Mouse (Mus musculus) layer of hippocampus, adult 11-12 months (tissue): ENCODE results near the gene Sdha.

Experiments used
- DNase-seq: peaks from one replicate; pipeline ENCODE4 v3.0.0; 2022; ENCODE audit warnings: low spot score

The Sdha gene

GRCm38 (mm10) chr13:74349566-74350434 is at the start of gene Sdha, which contains the start of gene Ccdc127:
Gene Sdha (minus strand): TSS chr13:74350280.
Gene Ccdc127 (plus strand): TSS chr13:74350309.
- peak; percentile 96 for DNase-seq

GRCm38 (mm10) chr13:74399298-74399839 is 49.3 kb upstream of the Sdha start, which contains the start of gene Ftl1-ps1:
Gene Ftl1-ps1 (plus strand): TSS chr13:74399694.
- no peak for DNase-seq

- no peak for DNase-seq
These were observed 41.1 kb upstream of the Sdha start for GRCm38 (mm10) chr13:74391156-74391555.

GRCm38 (mm10) chr13:74390371-74390990 is 40.4 kb upstream of the Sdha start, which contains the start of gene Zfp72:
Gene Zfp72 (minus strand): TSS chr13:74390836.
- peak; percentile 78 for DNase-seq

- DNase-seq: no peak
These were observed 39.6 kb upstream of the Sdha start for GRCm38 (mm10) chr13:74389730-74390129.

GRCm38 (mm10) chr13:74382289-74382688 is 32.2 kb upstream of the Sdha start:
- no peak for DNase-seq

GRCm38 (mm10) chr13:74381533-74382276 is 31.6 kb upstream of the Sdha start:
- no peak for DNase-seq

GRCm38 (mm10) chr13:74363859-74364235 is 13.8 kb upstream of the Sdha start, which contains the start of gene Lrrc14b:
Gene Lrrc14b (minus strand): TSS chr13:74364005.
- DNase-seq: no peak

GRCm38 (mm10) chr13:74363176-74363858 is 13.2 kb upstream of the Sdha start:
- DNase-seq: no peak

GRCm38 (mm10) chr13:74362218-74362617 is 12.1 kb upstream of the Sdha start:
- no peak for DNase-seq

- no peak for DNase-seq
These were observed 6.4 kb upstream of the Sdha start for GRCm38 (mm10) chr13:74356491-74356890.

GRCm38 (mm10) chr13:74350435-74350906 is 391 bp upstream of the Sdha start:
- no peak for DNase-seq

- DNase-seq: peak; percentile 29
These were observed 9.0 kb downstream of the Sdha start for GRCm38 (mm10) chr13:74341036-74341435.

GRCm38 (mm10) chr13:74329321-74329720 is 20.8 kb downstream of the Sdha start:
- DNase-seq: no peak

GRCm38 (mm10) chr13:74317170-74317849 is 32.8 kb downstream of the Sdha start, which contains the start of gene Pdcd6:
Gene Pdcd6 (minus strand): TSS chr13:74317580.
- DNase-seq: peak; percentile 91

GRCm38 (mm10) chr13:74316789-74317169 is 33.3 kb downstream of the Sdha start:
- DNase-seq: no peak

GRCm38 (mm10) chr13:74316386-74316785 is 33.7 kb downstream of the Sdha start:
- no peak for DNase-seq

- DNase-seq: no peak
These were observed 35.5 kb downstream of the Sdha start for GRCm38 (mm10) chr13:74314616-74315015.

GRCm38 (mm10) chr13:74305780-74306179 is 44.3 kb downstream of the Sdha start:
- no peak for DNase-seq

- DNase-seq: no peak
These were observed 44.7 kb downstream of the Sdha start for GRCm38 (mm10) chr13:74305380-74305779.
